Mouse (Mus musculus) c-Kit-positive CD71-positive TER-119-negative erythroid progenitor cells, embryonic 14.5 days (primary cell): ENCODE measurements around the gene Sag.
"Not testable (repeated sequence)": the region's sequence is repeated elsewhere in the genome, so short reads cannot be mapped to it uniquely, and the experiment has no call there.

Experiments used
- DNase-seq: peaks from one replicate; pipeline ENCODE4 v3.0.0-alpha.2; 2013; ENCODE audit warnings: low read depth

The Sag gene

GRCm38 (mm10) chr1:87824420-87824995 is 21.0 kb downstream of the Sag start:
- DNase-seq = no peak

- no peak for DNase-seq
Observed at GRCm38 (mm10) chr1:87825281-87825680, 21.8 kb downstream of the Sag start.

GRCm38 (mm10) chr1:87825991-87826390 is 22.5 kb downstream of the Sag start:
- no peak for DNase-seq

GRCm38 (mm10) chr1:87826474-87826873 is 23.0 kb downstream of the Sag start:
- no peak for DNase-seq

GRCm38 (mm10) chr1:87827476-87827875 is 24.0 kb downstream of the Sag start:
- DNase-seq = not testable (repeated sequence)

DNA sequence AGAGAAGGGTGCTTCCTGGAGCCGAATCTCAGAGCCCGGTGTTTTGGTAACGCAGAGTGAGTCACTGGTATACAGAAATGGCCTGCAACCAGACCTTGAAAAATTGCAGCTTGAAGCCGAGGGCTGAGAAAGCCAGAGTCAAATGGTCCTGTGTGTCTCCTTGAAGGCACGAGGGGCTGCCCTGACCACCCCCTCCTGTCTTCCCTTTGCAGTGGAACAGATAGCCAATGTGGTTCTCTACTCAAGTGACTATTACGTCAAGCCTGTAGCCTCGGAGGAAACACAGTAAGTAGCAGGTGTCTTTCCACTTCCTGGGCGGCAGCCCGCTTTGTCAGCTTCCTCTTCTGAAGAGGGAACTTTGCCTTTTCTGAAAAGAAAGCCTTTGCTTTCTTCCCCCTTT is 24.7 kb downstream of the Sag start:
- DNase-seq = no peak

DNA sequence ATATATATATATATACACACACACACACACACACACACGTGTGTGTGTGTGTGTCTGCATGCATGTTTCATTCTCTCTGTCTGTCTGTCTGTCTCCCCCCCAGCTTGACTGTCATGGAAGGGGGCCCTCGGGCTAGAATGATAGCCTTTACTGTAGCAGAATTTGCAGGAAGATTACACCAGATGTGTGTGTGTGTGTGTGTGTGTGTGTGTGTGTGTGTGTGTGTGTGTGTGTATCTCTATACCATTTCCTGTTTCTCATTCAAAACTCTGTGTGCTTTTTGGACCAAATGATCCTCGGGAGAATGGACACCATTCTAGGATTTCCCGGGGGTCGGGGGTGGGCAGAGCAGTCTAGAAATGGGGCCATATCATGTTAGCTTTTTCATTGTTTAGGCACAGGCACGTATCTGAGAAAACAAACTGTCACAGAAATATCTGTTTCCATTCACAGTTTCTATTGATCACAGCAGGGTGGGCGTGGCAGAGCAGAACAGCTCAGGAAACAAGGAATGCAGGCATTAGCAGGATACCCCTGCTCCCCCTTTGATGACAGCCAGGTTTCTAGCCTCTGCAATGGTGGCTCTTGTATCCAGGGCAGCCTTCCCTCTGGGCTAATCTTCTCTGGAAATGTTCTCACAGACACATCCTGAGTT is 25.6 kb downstream of the Sag start:
- no peak for DNase-seq

DNA sequence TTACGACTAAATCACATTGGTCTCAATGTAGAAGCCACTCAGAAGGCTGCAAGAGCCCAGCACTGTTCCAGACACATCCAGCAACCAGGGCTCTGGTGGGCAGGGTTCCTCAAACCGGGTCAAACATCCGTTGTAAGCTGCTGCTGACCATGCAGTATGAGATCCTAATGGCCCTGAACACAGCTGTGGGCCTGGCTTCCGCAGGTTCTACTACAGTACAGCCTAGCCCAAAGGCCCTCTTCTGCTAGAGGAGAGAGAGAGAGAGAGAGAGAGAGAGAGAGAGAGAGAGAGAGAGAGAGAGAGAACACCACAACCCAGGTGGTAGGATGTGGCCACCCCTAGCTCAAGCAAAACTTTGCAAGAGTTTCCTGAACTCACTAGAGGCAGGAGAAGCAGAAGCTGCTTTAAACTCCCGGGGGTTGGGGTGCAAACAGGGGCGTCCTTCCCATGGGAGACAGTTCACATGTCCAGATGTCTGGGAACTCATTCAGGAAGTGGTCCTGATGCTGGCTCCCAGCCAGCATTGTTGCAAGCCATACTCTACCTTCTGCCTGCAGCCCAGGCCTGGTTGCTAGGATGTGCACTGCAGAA is 26.2 kb downstream of the Sag start:
- no peak for DNase-seq

- DNase-seq = no peak
Observed at GRCm38 (mm10) chr1:87836453-87836852, 33.0 kb downstream of the Sag start.

DNA sequence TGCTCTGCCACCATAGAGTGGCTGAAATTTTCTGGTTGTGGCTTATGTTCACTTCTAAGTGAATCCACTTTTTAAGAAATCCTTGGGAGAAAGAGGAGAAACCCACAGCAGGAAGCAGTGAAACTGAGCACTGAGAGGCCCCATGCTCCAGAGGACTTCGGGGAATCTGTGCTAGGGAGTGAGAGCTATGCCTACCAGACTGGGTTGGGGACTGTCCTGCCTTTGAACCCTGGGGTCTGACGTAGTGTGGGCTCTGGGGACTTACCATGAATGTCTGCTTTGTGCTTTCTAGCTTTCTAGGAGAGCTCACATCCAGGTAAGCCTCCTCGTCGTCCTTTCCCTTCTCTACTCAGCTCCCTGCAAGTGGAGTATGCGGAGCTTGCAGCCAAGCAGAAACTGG is 33.5 kb downstream of the Sag start:
- no peak for DNase-seq

DNA sequence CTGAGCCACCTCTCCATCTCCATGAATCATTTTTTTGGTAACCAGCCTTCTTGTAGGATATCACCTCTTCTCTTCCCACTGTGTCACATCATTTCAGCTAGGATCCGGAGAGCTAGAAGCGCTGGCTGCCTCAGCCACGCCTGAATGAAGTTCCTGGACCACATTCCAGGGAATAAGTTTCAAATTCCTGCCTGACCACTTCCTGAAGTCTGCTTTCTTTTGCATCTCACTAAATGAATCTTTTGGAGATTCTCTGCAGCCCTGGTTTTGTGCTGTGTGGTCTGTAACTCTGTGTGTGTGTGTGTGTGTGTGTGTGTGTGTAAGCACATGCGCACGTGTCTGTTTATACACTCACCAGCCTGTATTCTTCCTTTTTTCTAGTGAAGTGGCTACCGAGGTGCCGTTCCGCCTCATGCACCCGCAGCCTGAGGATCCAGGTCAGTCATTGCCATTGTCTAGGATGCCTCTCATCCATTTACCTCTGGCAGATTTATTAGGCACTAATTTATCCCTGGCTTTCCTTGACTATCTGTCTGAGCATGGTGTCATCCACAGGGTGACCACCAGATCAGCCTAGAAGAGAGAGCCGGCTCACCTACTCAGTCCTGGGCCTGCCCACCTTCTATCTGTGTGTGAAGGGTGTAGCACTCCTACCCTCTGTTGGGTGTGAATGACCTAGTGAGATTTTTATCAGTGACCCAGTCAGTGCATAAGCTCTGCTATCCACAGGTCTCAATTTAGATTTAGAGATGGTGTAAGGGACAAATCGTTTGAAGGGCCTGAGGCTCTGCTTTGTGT is 37.1 kb downstream of the Sag start:
- no peak for DNase-seq

DNA sequence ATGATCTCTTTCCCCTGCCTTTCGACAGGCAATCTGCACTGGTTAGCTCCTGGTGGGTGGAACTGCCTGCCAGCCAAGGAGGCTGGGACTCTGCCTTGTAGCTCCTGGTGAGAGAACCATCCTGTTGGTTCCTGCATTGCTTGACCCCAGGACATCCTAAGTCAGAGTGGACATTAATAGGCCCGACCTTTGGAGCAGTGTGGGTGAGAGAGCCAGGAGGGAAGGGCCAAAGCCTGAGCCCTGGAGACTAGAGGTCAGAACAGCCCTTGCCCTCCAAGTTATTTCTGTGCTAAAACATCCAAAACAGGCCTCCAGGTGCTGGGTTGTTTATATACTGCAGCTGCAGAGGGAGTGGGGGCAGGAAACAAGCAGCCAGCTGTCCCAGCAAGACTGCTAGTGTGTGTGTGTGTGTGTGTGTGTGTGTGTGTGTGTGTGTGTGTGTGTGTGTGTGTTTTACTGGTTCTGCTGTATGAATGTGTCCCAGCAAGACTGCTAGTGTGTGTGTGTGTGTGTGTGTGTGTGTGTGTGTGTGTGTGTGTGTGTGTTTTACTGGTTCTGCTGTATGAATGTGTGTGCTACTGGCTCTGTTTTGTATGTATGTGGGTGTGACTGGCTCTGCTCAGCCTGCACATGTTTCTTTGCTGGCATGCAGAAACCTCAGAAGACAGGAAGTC is 43.5 kb downstream of the Sag start:
- no peak for DNase-seq

DNA sequence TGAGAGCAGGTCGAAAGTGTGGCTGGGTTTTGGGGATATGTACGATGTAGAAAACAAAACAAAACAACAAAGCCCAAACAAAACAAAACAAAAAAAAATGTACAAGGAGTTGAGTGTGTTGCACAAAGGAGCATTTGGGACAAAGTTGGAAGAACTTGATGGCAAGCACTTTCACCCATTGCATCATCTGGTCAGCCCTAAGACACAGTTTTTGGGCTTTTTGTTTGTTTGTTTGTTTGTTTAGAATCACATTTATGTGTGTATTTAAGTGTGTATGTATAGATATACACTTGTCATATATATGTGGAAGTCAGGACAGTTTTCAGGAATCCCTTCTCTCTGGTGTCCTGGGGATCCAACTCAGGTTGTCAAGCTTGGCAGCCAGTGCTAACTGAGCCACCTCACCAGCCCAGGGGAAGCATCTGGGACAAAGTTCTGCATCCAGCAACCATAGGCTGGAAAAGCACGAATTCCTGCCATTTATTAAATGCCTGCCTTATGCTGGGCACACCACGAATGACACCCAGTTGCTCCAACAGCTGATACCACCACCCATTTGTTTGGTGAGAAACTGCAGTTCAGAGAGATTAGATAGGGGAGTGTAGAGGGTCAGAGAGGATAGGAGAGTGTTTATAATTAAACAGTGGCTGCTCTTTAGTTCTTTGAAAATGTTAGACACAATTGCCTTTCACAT is 44.1 kb downstream of the Sag start:
- no peak for DNase-seq

GRCm38 (mm10) chr1:87848237-87848996 is 44.9 kb downstream of the Sag start:
- no peak for DNase-seq

GRCm38 (mm10) chr1:87849278-87849677 is 45.8 kb downstream of the Sag start:
- DNase-seq = no peak

DNA sequence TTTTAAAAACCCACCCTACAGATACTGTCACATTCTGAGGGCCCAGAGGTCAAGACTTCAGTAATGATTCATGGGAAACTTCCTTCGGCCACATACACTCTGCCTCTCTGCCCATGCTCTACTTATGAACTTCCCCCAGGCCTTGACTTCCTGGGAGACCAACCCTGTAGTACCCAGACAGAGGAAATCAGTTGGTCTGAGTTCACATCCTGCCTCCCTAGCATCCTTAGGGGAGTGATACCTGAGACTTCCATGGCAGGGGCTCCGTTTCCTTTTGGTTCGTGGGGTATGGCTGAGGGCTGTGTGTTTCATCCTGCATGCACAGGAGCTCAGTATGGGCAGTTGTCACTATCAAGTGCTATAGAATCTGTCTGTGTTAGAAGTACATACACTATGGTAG is 47.9 kb downstream of the Sag start:
- DNase-seq = no peak

DNA sequence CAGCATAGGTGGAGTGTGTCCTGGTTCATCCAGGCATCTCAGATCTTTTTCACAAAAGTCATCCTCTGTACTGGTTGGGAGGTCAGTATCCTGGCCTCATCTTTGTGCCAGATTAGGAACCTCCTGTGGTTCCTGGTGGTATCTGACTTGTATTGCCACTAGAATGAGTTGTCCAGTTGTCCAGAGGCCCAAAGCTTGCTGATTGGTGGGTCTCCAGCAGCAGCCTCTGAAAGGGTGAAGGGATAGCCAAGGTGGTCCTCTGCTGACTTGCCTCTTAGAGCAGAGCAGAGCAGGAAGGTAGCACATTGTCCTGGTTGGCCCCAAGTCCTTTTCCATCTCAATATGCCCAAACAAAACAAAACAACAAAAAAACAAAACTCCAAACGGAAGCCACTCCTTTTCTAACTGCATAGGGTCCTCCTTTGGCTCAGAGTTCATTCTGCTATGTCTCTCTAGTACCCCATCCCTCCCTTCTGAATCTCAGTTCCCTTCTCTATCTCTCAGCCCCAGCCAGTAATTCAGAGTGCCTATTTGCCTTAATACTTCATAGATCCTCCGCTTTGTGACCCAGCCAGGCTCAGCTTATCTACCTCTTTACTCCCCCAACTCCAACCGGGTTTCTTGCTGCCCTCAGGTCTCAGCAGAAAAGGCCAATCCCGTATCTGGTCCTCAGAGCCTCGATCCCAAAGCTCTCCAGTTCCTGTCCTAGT is 48.8 kb downstream of the Sag start:
- DNase-seq = no peak

DNA sequence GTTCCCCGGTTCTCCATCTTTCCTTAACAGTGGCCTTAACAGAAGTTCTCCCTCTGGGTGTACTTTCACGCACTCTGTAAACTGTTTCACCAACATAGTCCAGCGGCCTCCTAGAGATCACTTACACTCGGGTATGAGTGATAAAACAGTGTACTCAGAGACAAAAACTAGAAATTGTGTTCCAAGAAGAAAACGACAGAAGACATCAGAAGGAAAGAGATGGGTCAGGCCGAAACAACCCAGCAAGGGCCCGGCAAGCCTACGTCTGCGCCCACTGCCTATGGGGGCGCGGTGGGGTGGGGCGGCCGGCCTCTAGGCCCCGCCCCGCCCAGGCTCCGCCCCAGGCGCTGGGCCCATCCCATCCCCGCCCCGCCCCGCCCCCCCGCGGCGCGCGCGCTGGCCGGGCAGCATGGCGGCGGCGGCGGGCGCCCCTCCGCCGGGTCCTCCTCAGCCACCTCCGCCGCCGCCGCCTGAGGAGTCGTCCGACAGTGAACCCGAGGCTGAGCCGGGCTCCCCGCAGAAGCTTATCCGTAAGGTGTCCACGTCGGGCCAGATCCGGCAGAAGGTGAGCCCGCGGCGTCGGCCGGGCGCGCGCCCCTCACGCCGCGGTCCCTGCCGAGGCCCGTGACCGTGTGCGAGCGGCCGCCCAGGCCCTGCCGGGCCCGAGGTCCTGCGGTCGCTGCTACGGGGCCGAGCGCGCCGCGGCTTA is 49.6 kb downstream of the Sag start, which contains the start of gene Dgkd:
Gene Dgkd (plus strand): TSS at position 396 of the 709 bp plus-strand sequence.
- DNase-seq = peak; percentile 53

DNA sequence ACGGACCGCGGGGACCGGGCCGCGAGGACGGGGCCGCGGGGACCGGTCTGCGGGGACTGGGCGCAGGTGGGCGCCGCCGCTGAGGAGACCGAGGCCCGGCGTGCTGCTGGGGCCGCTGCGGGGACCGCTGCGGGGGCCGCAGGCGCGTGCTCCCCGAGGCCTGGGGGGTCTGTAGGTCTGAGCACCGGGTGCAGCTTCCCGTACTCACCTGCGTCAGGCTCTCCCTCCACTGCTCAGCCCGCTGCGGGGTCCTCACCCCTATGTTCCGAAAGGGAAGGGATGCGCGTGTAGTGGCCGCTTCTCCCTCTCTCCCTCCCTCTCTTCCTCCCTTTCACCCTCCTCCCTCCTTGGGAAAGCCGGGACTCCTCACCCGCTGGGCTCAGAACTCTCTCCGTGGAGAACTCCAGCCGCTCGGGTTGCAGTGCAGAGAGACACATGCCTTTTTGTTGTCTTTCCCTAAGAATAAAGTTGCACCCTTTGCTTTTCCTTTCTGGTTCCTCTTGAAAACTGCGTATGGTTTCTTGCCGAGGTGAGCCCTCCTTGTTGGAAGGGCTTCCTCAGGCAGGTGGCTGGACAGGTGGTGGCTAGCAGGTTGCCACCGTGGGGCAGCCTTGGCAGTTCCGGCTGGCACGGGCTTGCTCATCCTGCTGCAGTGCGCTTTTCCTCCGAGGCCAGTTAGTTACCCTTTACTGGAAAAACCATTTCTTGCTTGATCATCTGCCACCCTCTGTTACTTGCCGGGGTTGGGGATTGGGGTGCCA is 50.3 kb downstream of the Sag start:
- no peak for DNase-seq
